Mouse (Mus musculus): ENCODE measurements around the gene Mllt10. TPM values are rescaled to one million over a fixed set of nuclear protein-coding genes. Genes with fewer than 3 reads are reported as not detected.
A peak's percentile ranks its signal among the peaks of the same experiment; 100 is the strongest.

The Mllt10 gene
- total and polyA plus RNA-seq, 3 experiments, result 33.3 to 64.1 TPM; not detected in 1

GRCm38 (mm10) chr2:18055929-18056785 is 1.1 kb downstream of the Mllt10 start (continued):
- TF ChIP-seq POLR2A (IDR thresholded peaks at IDR 0.05; ENCODE audit: control insufficient read depth in 1 of 2, insufficient read depth in 1 of 2, low read depth in 1 of 2, low read length in 2 of 2, poor library complexity in 1 of 2) (peak in 1 of 2 experiments; percentile 60; a peak in 3 of 4 replicates), CHD1 (IDR thresholded peaks at IDR 0.05; ENCODE audit: low read depth, low read length) (no peak), ZMIZ1 (IDR thresholded peaks at IDR 0.05; ENCODE audit: low read depth, low read length) (peak; percentile 36; the same call in 1 of the 2 replicates), GATA1 (IDR thresholded peaks at IDR 0.05; ENCODE audit: low read depth, low read length) (no peak), POLR2AphosphoS2 (IDR thresholded peaks at IDR 0.05; ENCODE audit: low read length) (no peak; the same call in 1 of the 2 replicates), BHLHE40 (IDR thresholded peaks at IDR 0.05; ENCODE audit: borderline replicate concordance, low read depth, low read length) (no peak), MXI1 (IDR thresholded peaks at IDR 0.05; ENCODE audit: low read depth, low read length) (peak; percentile 56; the same call in 1 of the 2 replicates), CTCF (IDR thresholded peaks at IDR 0.05 in 2 of 3, conservative IDR thresholded peaks at IDR 0.05 in 1 of 3; ENCODE audit: control insufficient read depth in 1 of 3, insufficient read depth in 1 of 3, low read depth in 2 of 3, low read length in 3 of 3, poor library complexity in 1 of 3, severe bottlenecking in 1 of 3) (no peak), USF2 (IDR thresholded peaks at IDR 0.05; ENCODE audit: borderline replicate concordance in 1 of 2, insufficient read depth in 1 of 2, low read depth in 1 of 2, low read length in 2 of 2) (no peak), TCF12 (IDR thresholded peaks at IDR 0.05; ENCODE audit: low read depth, low read length) (0 out of 2 replicates have a peak, but pooled peaks have one; percentile 17), CHD2 (IDR thresholded peaks at IDR 0.05; ENCODE audit: low read length) (peak; percentile 49; the same call in 1 of the 2 replicates), USF1 (IDR thresholded peaks at IDR 0.05; ENCODE audit: low read depth, low read length) (no peak)

GRCm38 (mm10) chr2:18056786-18057255 is 1.8 kb downstream of the Mllt10 start:
- H3K4me1 ChIP-seq (ENCODE audit: control insufficient read depth in 1 of 2, insufficient read depth in 2 of 2, low read length in 2 of 2), result peaks cover 5 to 13% of the 10 kb centered on the region in 2 experiments; a peak in 3 of 4 replicates
- H3K27me3 ChIP-seq (ENCODE audit: control insufficient read depth in 1 of 2, insufficient read depth in 2 of 2, low read length in 2 of 2), result no peaks in the 10 kb centered on the region
- peaks cover 0 to 14% of the 10 kb centered on the region in 2 experiments; a peak in 2 of 4 replicates for H3K36me3 ChIP-seq (ENCODE audit: control insufficient read depth in 1 of 2, insufficient read depth in 2 of 2, low read length in 2 of 2)
- peak; percentile 94 for DNase-seq (ENCODE audit: low read depth, low spot score)
- no peaks in the 10 kb centered on the region for H3K9me3 ChIP-seq (replicated peaks; ENCODE audit: insufficient read depth, low read length)
- peak overlapping the region; percentile 74 to 85 for H3K4me3 ChIP-seq (ENCODE audit: control insufficient read depth in 1 of 2, insufficient read depth in 1 of 2, low read depth in 2 of 2, low read length in 2 of 2)
- H3K79me2 ChIP-seq (ENCODE audit: control insufficient read depth, insufficient read depth, low read length, poor library complexity), result peaks cover 16% of the 10 kb centered on the region; the same call in 1 of the 2 replicates
- peak overlapping the region; percentile 99 for H3K9ac ChIP-seq (ENCODE audit: control insufficient read depth, low read depth, low read length, poor library complexity, severe bottlenecking)
- peak overlapping the region; percentile 100 for H3K27ac ChIP-seq (ENCODE audit: control insufficient read depth, low read depth, low read length)
- TF ChIP-seq USF1 (IDR thresholded peaks at IDR 0.05; ENCODE audit: low read depth, low read length), result peak; percentile 21; the same call in 1 of the 2 replicates
- no peak for TF ChIP-seq E2F4 (IDR thresholded peaks at IDR 0.05; ENCODE audit: borderline replicate concordance, low read depth, low read length)
- TF ChIP-seq USF2 (IDR thresholded peaks at IDR 0.05; ENCODE audit: borderline replicate concordance in 1 of 2, insufficient read depth in 1 of 2, low read depth in 1 of 2, low read length in 2 of 2), result no peak
- no peak for TF ChIP-seq CHD2 (IDR thresholded peaks at IDR 0.05; ENCODE audit: low read length)
- no peak for TF ChIP-seq MYB (IDR thresholded peaks at IDR 0.05; ENCODE audit: low read depth, low read length)
- TF ChIP-seq BHLHE40 (IDR thresholded peaks at IDR 0.05; ENCODE audit: borderline replicate concordance, low read depth, low read length), result peak; percentile 30; the same call in 1 of the 2 replicates
- TF ChIP-seq GABPA (IDR thresholded peaks at IDR 0.05; ENCODE audit: low read depth, low read length), result no peak
- no peak for TF ChIP-seq MAX (IDR thresholded peaks at IDR 0.05; ENCODE audit: low read length)
- no peak for TF ChIP-seq GATA1 (IDR thresholded peaks at IDR 0.05; ENCODE audit: low read depth, low read length)
- TF ChIP-seq TAL1 (IDR thresholded peaks at IDR 0.05; ENCODE audit: low read length), result no peak
- peak; percentile 51; the same call in 1 of the 2 replicates for TF ChIP-seq POLR2AphosphoS2 (IDR thresholded peaks at IDR 0.05; ENCODE audit: low read length)
- no peak for TF ChIP-seq ELF1 (IDR thresholded peaks at IDR 0.05; ENCODE audit: low read depth, low read length)
- TF ChIP-seq ZC3H11A (IDR thresholded peaks at IDR 0.05; ENCODE audit: low read depth, low read length), result no peak
- peak; percentile 71 for TF ChIP-seq NELFE (IDR thresholded peaks at IDR 0.05; ENCODE audit: low read depth, low read length)
- no peak for TF ChIP-seq SMC3 (IDR thresholded peaks at IDR 0.05; ENCODE audit: low read depth, low read length)
- TF ChIP-seq EP300 (IDR thresholded peaks at IDR 0.05; ENCODE audit: low read depth in 1 of 2, low read length in 2 of 2), result peak in 1 of 2 experiments; percentile 28; a peak in 2 of 4 replicates
- no peak for TF ChIP-seq POLR2AphosphoS5 (IDR thresholded peaks at IDR 0.05; ENCODE audit: borderline replicate concordance, low read depth, low read length)
- TF ChIP-seq ZMIZ1 (IDR thresholded peaks at IDR 0.05; ENCODE audit: low read depth, low read length), result peak; percentile 77; the same call in 1 of the 2 replicates
- no peak for TF ChIP-seq NRF1 (IDR thresholded peaks at IDR 0.05; ENCODE audit: insufficient read depth, low read depth, low read length, poor library complexity, severe bottlenecking)
- peak; percentile 96 for TF ChIP-seq ZNF384 (IDR thresholded peaks at IDR 0.05; ENCODE audit: low read depth, low read length)
- peak; percentile 48; the same call in 1 of the 2 replicates for TF ChIP-seq MXI1 (IDR thresholded peaks at IDR 0.05; ENCODE audit: low read depth, low read length)
- no peak for TF ChIP-seq SIN3A (IDR thresholded peaks at IDR 0.05; ENCODE audit: low read length)
- TF ChIP-seq MAFK (IDR thresholded peaks at IDR 0.05; ENCODE audit: borderline replicate concordance, low read depth, low read length), result no peak
- peak; percentile 8; the same call in 1 of the 2 replicates for TF ChIP-seq ETS1 (IDR thresholded peaks at IDR 0.05; ENCODE audit: low read depth, low read length)
- no peak for TF ChIP-seq ZKSCAN1 (IDR thresholded peaks at IDR 0.05; ENCODE audit: low read depth, low read length)
- peak; percentile 40; the same call in 1 of the 2 replicates for TF ChIP-seq UBTF (IDR thresholded peaks at IDR 0.05; ENCODE audit: borderline replicate concordance, insufficient read depth, low read depth, low read length)

All from MEL (cell line).